Mouse (Mus musculus) urinary bladder, postnatal 36 days (tissue): Measurements from ENCODE around the gene Nr3c2.

Experiments
- DNase-seq, 2 experiments: peaks; one replicate each; pipeline ENCODE4 v3.0.0; 2022; ENCODE audit warnings: low spot score in 2 of 2, mixed read lengths in 1 of 2

Nr3c2 gene

DNA sequence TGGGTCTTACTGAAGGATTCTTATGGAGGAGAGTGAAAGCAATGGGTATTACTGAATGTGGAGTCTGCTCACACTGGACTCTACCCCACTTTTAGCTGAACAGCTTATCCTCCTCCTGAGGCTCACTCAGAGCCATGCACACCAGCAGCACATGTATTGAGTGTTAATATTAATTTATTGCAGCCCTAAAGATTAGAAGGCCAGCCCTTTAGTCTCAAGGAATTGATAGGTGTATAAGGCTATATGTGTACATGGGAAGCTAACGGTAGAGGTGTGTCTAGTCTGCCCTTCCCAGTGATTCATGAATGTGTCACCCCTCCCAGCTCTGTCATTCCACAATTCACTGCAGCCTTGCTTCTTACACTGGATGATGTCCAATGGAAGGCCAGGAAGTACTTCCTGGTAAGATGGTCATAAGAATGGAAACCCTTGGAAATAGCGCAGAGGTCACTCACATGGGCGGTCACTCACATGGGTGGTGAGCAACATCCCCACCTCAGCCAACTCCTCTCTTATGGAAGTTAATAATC is 156.3 kb downstream of the Nr3c2 start:
- DNase-seq: no peak

DNA sequence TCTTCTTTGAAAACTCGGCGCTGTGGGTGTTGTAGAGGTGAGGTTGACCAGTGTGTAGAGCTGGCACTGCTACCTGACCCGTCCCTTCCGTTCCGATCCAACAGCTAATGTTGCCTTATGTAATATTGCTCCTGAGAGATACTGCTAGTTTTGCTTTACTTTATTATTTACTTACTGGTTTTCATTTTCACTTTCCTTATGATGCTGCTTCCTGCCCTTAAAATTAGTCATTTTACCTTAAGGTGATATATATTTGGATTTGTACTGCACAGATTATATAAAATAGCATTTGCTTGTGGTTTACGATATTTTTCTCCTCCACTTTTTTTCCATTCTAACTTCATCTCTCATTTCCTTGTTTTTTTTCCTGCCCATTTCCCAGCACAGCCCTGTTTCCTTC is 157.6 kb downstream of the Nr3c2 start:
- DNase-seq: no peak

DNA sequence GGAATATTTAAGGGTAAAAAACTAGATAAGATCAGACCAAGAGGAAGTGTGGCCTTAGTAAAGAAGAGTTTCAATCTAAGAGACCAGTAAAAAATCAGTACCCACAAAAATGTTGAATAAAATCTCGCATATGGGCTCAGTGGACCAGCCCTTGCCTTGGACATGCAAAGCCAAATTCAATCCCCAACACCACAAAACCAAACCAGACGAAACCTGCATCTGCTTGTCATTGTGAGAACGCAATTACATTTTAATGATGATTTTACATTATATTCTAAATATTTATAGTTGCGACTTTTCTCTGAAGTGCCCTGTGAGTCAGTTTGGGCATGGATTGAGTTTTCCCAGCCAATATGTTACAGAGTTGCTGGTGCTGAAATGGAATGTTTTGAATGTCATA is 183.4 kb downstream of the Nr3c2 start:
- DNase-seq: no peak

DNA sequence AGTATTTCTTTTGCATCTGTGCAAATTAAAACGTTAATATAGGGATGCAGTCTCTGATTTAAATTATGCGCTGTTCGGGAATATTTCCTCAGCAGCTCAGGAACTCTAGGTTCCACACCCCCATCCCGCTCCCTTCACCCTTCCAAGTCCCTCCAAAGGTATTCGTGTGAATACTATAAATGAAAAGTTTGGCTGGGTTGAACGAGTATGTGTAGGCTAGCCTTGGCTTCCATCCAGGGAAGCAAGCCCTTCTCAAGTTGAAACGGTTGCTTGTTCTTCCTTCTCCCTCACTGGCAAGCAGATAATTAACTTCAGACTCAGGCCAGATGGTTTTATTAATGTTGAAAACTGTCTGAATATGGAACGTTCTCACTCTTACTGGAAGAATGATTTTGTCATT is 186.8 kb downstream of the Nr3c2 start:
- no peak for DNase-seq

DNA sequence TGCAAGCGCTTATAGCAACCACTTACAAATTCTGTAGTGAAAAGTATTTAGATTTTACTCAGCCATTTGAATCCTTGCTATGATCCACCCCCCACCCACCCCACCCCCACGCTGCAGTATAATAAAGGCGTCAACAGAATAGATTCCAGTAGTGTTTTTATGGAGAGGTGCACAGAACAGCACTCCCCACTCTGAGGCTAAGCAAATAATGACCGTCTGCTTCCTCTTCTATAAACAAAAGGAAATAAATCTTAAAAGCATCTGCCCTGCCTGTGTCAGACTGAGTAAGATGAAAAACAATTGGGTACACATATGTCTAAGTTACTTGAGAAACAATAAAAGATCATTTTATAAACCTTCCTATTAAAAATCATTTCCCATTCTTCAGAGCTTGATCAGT is 197.5 kb downstream of the Nr3c2 start:
- no peak for DNase-seq

DNA sequence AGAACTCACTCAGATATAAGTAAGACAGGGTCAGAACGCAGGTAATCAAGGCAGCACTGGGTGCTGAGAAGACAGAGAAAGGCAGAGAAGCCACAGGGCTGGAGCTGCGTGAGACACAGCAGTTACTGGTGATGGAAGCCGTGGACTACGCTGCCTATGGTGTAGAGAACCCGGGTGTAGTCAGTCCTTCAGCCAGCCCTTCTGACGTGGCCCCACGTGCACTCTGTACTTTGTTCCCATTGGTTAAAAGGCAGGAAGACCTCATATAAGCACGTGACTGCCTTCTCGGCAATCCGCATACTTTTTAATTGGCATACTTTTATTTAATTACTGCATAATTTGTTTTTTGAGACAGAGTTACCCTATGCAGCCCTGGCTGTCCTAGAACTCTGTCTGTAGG is 198.9 kb downstream of the Nr3c2 start:
- DNase-seq: no peak

DNA sequence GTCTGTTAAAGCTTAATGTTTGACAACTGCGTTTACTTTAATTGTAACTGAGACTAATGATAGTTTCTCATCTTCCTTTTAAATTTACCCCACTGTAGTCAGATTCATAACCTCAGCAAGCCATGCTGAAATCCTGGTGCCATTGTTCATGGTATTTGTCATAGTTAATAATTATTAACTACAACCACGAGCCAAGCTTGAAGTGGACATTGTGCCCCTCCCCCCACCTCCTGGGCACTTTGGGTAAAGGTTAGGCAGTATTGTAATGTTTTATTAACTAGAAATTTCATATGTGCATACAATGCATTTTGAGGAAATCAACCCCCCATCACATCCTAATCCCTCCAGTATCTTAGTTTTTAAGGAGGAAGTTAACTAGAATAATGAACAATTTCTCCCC is 201.1 kb downstream of the Nr3c2 start:
- DNase-seq: no peak

DNA sequence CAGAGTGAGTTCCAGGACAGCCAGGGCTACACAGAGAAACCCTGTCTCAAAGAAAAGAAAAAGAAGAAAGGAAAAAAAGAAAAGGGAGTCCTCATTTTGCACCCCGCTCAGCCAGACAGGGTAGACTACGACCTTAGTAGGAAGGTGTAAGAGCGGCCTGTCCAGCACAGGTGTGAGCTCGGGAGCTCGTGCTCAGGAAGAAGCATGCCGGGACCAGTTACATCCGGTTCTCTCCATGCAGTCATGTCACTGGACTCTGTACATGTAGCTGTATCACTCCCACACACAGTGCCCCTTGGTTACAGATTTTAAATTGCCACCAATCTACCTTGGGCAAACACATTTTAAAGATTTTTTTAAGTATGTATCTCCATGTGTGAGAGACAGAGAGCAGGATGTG is 203.6 kb downstream of the Nr3c2 start:
- no peak for DNase-seq

DNA sequence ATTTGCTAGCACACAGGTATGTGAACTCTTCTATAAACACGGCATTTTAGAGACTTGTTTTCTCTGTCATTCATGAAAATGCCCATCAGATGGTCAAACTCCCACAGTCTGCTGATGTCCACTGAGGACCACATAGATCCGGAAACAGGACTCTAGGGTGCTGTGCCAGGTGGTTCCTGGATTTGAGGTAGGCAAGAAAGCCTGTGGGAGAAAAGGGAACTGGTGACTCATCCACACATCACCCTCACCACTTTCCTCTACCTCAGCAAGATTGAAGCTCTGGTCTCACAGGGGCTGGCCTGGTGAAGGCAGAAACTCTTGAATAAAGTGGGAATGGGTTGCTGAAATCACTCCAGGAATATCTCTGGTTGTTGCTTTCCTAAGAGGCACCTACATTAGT is 213.5 kb downstream of the Nr3c2 start:
- DNase-seq: no peak

DNA sequence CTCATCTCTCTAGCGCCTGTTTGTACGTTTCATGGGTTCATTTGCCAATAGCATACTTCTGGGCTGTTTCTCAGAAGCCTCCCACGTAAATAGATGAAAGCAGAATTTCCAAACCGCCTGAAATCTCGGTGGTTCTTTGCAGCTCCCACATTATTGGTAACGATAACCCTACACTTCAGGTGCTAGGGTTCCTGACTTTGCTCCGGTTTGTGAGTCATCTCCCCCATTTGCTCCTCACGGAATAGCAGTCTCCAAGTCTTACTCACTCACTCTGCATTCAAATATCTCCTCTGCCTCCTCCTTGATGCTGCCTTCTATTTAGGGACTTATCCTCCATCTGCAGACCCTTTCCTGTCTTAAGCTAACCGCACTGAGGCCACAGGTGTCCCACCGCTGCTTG is 215.5 kb downstream of the Nr3c2 start:
- DNase-seq: no peak

DNA sequence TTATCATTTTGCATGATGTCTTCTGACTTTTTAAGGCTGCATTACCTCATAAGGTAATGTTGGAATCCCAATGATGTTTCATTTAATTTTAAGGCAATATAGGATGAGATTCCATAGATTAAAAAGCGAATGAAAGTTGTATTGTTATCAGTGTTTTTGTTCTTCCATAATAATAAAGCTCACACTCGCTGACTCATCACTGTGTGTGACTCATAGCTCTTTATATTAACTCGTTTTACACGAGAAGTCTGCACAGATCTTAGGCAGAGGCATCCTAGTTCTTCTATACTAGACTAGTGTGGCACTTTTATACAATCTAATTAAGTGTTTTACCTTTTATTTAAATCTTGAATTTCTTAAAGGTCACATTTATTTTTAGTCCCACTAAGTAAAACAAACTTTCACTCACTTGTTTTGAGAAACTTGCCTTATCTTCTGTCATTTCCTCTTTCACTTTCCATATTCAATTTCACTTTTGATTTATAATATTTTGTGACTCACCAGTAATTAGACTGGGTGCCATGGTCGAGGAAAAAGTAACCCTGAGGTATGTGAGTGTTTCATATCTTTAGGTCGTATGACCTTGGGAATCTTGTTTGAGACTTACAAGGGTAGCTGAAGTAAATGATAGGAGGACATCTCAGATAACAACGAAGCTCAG is 217.3 kb downstream of the Nr3c2 start:
- no peak for DNase-seq

DNA sequence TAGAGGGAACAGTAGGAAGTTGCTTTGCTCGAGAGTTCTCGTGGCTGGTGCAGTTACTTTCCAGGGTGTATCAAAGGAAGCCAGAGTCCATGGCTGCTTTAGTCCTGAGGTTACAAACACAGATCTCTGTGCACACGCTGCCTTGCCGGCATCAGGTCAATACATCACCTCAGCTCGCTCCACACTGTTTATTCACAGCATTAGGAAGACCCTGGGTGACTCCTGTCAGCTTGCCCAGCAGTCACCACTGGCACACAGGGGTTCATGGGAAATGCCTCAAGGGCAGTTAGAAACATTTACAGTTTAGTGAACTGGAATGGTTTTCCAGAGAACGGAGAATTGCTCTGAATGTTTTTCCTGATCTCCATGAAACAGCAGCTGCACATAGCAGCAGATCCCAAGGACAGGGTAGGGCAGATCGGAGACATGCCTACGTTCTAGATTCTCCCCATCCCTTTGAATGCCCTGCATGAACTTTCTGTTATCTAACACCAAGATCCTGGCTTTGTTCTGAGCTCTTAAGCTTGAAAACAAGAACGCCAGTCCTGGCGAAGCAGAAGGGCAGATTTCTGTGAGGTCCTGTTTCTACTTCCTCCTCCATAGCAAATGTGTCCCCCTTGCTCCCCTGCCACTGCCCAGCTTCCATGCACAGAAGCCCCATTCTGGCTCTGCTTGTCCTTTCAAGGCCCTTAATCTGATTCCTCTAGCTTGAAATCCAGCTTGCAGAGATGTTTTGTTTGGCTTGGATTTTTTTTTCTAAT is 221.7 kb downstream of the Nr3c2 start:
- DNase-seq: no peak

DNA sequence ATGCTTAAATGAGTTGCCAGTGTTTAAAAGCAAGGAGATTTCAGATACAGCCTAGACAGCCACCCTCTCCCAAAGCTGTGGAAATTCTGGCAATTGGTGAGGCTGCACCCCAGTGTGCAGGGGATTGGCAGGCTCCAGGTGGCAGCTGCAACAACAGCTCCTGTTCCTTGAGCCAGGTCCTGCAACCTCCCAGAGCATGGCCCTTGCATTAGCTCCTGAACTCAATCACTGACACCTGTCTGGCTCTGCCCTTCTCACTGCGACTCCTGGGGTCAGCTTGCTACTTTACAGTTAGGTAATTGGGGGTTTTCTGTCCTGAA is 222.3 kb downstream of the Nr3c2 start:
- DNase-seq: no peak

DNA sequence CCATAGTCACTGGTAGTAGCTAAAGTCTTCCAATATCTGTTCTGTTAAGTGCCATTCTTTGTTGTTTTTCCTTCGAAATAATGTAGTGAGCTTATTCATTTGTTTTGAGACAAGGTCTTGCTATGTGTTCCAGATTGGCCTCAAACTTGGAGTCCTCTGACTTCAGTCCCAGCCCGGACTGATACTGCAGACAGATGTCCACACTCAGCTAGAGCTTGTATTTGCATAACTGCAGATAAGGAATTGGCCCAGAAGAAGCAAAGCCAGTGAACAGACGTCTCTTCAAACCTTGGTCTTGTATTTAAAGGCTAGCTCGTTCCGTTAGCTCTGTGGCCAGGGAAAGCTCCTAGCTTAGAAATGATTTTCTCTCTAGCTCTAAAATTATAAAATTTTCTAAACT is 223.1 kb downstream of the Nr3c2 start:
- DNase-seq: no peak

DNA sequence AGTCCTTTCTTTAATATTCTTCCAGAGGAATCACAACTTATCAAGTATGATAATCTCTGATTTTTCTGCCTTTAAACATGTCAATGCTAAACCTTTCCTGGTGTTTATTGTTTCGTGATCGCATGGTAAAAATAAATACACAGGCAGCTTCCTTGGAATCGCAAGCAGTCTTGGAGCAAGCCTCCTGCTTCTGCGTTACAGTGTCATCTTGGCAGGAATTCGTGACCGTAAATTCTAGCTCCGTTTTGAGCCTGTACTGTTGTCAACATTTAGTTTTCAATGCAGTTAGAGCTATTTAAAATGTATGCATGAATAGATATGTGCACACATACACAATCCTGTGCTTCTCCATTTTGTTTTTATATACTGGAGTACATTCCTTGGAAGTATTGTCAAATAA is 226.5 kb downstream of the Nr3c2 start:
- DNase-seq: no peak

DNA sequence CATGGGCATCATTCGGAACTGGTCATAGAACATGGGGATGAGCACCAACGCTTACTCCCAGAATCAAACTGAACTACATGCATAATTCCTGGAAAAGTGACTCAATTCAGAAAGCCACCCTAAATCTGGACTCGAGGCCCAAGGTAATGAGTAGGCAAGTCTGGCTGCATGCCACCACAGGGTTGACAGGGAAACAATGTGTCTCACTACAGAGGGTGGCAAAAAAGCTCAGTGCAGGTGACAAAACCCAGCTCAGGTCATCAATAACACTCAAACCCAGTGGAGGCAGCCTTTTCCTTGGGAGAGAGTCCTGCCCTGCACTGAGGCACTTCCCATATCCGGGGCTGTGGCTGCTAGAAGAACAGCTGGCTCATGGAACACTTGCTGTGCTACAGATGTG is 228.8 kb downstream of the Nr3c2 start:
- no peak for DNase-seq

DNA sequence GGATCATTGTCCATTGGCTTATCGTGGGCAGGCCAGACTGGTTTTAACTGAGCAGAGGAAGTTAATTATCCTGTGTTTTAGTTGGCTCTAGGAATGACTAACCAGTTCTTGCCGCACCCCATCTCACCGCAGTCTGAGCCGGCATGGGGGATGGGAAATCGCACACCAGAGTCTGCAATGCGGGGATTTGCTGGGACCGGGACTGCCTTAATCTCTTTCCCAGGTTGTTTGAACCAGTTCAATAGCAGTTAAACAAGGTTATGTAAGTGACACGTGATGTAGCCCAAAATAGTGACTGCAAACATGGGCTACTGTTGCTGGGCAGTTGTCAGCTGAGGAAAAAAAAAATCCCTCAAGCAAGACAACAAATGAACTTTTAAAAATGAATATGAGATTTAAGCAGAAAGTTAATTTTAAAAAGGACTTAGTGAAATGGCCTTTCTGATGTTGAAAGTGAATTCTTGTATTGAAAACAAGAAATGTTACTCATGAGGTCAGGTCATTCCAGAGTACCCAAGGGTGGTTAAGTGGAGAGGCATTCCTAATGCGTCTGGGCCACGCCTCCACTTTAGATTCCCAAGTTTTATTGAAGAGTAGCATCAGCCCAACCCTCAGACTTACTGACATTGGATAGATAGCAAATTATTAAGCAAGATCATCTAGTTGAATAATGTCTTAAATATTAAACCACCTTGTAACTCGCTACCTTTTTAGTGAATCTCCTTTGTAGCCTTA is 233.8 kb downstream of the Nr3c2 start:
- DNase-seq: peak; percentile 66 to 70

DNA sequence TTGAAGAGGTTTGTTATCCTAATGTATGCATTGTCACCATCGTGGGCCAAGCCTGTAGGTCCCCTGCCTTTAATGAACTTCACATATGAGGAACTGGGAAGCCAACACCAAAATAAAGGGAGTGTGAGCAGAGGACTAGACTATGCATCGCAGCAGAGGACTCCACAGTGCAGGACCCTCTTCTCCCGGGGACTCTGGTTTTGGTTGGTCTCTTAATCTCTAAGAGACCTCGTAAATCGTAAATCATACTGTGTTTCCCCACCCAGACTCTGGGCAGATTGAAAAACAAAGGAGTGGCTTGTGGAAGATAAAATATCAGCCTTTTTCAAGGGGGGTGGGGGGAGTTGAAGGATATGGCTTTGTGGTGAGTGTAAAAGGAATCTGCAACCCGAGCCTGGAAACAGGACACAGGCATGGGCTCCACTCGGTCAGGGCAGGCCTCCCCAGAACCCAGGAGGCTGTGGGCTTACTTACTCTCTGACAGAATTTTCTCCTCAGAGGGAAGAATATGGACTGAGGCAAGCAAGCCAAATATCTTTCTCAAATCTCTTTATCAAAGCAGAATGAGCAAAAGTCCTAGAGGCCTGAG is 234.6 kb downstream of the Nr3c2 start:
- no peak for DNase-seq

DNA sequence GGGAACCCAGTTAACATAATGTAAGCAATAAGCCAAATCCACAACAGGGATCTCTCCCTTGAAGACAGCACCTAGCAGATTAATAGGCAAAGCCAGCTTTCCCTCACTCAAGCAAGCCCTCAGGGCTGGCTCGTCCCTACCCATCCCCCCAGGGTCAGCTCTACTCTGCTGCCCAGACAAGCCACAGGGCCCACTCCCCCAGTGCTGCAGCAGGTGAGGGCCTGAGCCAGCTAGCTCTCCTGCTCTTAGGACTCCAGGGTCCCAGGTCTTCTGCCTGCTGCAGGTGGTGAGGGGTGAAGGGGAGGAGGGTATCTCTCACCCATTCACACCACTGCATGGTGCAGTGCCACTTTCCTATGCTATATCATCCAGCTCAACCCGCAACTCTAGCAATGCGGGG is 246.0 kb downstream of the Nr3c2 start:
- DNase-seq: no peak

DNA sequence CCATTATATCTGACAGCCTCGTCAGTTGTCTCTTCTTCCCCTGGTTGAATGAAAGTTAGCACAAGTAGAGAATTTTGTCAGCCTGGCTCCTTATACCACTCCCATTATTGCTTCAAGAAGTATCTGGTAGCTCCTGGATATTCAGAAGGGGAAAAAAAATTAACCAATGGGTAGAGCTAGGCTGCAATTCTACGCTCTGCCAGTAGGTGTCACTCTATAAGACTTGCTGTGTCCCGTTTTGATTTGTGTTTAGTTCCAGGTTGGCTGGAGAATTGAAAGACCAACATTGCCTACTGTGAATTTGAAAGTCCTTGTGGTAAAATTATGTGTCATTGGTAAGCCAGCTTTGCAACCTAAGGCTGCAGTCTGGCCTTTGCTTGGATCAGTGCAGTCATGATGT is 255.3 kb downstream of the Nr3c2 start:
- DNase-seq: no peak

DNA sequence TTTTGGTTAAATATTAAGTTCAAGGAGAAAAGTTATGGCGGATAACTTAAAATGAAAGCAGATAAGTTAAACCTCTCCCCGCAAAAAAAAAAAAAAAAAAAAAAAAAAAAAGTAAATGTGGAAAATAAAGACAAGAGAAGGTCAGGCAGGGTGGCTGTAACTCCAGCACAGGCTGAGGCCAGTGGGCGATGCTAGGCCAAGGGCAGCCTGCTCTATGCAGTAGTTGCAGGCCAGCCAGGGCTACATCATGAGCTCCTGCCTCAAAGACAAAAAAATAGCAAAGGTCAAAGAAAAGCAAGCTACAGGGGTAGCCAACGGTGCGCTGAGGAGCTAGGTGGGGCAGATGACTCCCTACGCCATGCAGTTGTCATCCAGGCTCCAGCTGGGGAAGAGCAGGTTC is 270.1 kb downstream of the Nr3c2 start:
- no peak for DNase-seq

DNA sequence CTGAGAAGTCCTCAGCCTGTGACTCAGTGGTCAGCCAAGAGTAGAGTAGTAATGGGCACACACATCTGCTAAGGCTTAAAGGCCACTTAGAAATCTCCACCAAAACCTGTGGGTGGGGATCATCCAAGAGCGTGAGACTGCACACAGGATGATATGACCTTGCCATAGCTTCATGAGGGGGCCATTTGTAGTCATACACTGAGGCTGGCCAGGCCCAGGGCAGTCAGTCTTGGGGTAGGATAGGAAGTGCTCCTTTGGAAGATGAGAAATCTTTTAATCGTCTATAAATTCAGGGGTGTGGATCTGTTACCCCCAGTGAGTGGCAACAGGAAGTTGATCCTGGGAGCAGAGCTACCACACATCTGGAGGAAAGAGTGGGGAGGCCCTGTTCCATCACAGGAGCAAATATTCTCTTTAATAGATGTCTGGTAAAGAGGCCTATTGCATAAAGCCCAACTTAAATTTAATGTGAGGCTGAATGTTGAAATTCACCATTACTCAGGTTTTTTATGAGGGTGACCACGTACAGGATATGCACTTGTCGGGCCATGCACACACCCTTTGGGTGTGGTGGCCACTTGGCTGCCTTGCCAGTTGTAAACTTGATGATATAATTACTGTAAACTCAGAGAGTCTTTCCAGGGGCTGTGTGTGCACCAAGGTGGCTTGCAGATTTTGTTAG is 270.7 kb downstream of the Nr3c2 start:
- DNase-seq: no peak
